Mouse (Mus musculus) lung, postnatal 36 days (tissue): ENCODE measurements at regions not wholly inside any gene's neighbourhood (a gene's known extent, or its start where the extent isn't known, plus 50 kb on each side); places are given as distances from the start of the nearest gene placed in this dataset.

Experiments used
- DNase-seq: peaks from one replicate; pipeline ENCODE4 v3.0.0; 2022; ENCODE audit warnings: mixed read lengths

- no peak for DNase-seq
Observed at GRCm38 (mm10) chr14:33797551-33798303, 125.7 kb upstream of the Gdf10 start.

GRCm38 (mm10) chr14:33804321-33804720, 119.1 kb upstream of the Gdf10 start:
- DNase-seq = no peak

GRCm38 (mm10) chr14:33804721-33805120, 118.7 kb upstream of the Gdf10 start:
- no peak for DNase-seq

GRCm38 (mm10) chr14:33807196-33807595, 116.2 kb upstream of the Gdf10 start:
- no peak for DNase-seq

GRCm38 (mm10) chr14:33808593-33809265, 114.7 kb upstream of the Gdf10 start:
- peak; percentile 39 for DNase-seq

GRCm38 (mm10) chr14:33810584-33810983, 112.8 kb upstream of the Gdf10 start:
- DNase-seq = no peak

- DNase-seq = no peak
Observed at GRCm38 (mm10) chr14:33811241-33811640, 112.1 kb upstream of the Gdf10 start.

GRCm38 (mm10) chr14:33812266-33812665, 111.1 kb upstream of the Gdf10 start:
- no peak for DNase-seq

- no peak for DNase-seq
Observed at GRCm38 (mm10) chr14:33812772-33813171, 110.6 kb upstream of the Gdf10 start.

GRCm38 (mm10) chr14:33813274-33813673, 110.1 kb upstream of the Gdf10 start:
- no peak for DNase-seq

- DNase-seq = no peak
Observed at GRCm38 (mm10) chr14:33814107-33814506, 109.3 kb upstream of the Gdf10 start.

- DNase-seq = no peak
Observed at GRCm38 (mm10) chr14:33814599-33814998, 108.8 kb upstream of the Gdf10 start.

GRCm38 (mm10) chr14:33820541-33821260, 102.7 kb upstream of the Gdf10 start:
- no peak for DNase-seq

- DNase-seq = no peak
Observed at GRCm38 (mm10) chr14:33821436-33821835, 102.0 kb upstream of the Gdf10 start.

GRCm38 (mm10) chr14:33824421-33824874, 98.9 kb upstream of the Gdf10 start:
- no peak for DNase-seq

GRCm38 (mm10) chr14:33826003-33826644, 97.3 kb upstream of the Gdf10 start:
- no peak for DNase-seq

GRCm38 (mm10) chr14:33832650-33833319, 90.6 kb upstream of the Gdf10 start:
- no peak for DNase-seq

GRCm38 (mm10) chr14:33836341-33836740, 87.0 kb upstream of the Gdf10 start:
- DNase-seq = no peak

- no peak for DNase-seq
Observed at GRCm38 (mm10) chr14:33841821-33842220, 81.6 kb upstream of the Gdf10 start.

- DNase-seq = no peak
Observed at GRCm38 (mm10) chr14:33853499-33853898, 69.9 kb upstream of the Gdf10 start.

GRCm38 (mm10) chr14:33854181-33854580, 69.2 kb upstream of the Gdf10 start:
- DNase-seq = no peak

- no peak for DNase-seq
Observed at GRCm38 (mm10) chr14:33856992-33857391, 66.4 kb upstream of the Gdf10 start.

- no peak for DNase-seq
Observed at GRCm38 (mm10) chr14:33864796-33865195, 58.6 kb upstream of the Gdf10 start.
